Mouse (Mus musculus): ENCODE measurements around the gene Mchr1.

DNA sequence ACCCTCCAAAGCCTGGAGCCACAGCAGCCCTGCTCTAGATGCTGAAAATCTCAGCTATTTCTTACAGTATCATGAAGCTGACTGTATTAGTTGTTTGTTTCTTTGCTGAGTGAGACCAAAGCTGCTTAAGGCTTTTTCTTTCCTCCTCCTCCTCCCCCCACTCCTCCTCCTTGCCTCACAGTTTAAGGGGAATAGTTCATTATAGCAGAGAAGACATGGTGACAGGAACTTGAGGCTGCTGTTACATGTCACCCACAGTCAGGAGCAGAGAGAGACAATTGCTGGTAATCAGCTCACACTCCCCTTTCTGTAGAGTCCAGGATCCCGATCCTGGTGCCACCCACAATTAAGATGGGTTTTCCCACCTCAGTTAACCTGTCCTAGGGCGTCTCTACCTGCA lies 38.1 kb downstream of the Mchr1 start:
- no peak for TF ChIP-seq CTCF (IDR thresholded peaks at IDR 0.05; ENCODE audit: borderline replicate concordance, extremely low read depth, insufficient read depth, insufficient read length)
- TF ChIP-seq POLR2A (IDR thresholded peaks at IDR 0.05; ENCODE audit: borderline replicate concordance, extremely low read depth, insufficient read depth, insufficient read length, poor library complexity, severe bottlenecking), result no peak

Measured in brain, embryonic 14.5 days (tissue).